Mouse (Mus musculus): Measurements from ENCODE around the gene Zfp811.

The Zfp811 gene

GRCm38 (mm10) chr17:32753634-32754033 is 56.1 kb downstream of the Zfp811 start:
- no peak for DNase-seq (ENCODE audit: low read depth, low spot score)

GRCm38 (mm10) chr17:32752813-32753360 is 56.8 kb downstream of the Zfp811 start:
- no peak for DNase-seq (ENCODE audit: low read depth, low spot score)

- DNase-seq (ENCODE audit: low read depth, low spot score): no peak
Measured at GRCm38 (mm10) chr17:32750611-32751010, 59.1 kb downstream of the Zfp811 start.

Measured in retina, adult 2 months (tissue).